Mouse (Mus musculus) brain, embryonic 14.5 days (tissue): ENCODE measurements around the gene Il21.

Experiments
- CTCF ChIP-seq: fragments of 200-500 bp; IDR thresholded peaks from 2 replicates; pipeline ENCODE4 v1.5.1; 2012; ENCODE audit warnings: inconsistent platforms, mild to moderate bottlenecking, moderate library complexity, borderline replicate concordance; ENCODE audit not compliant: insufficient read depth, insufficient read length; ENCODE audit errors: extremely low read depth
- POLR2A ChIP-seq: fragments of 200-500 bp; IDR thresholded peaks from 2 replicates; pipeline ENCODE4 v1.6.1; 2012; ENCODE audit warnings: mild to moderate bottlenecking, inconsistent platforms, borderline replicate concordance; ENCODE audit not compliant: poor library complexity, insufficient read depth, insufficient read length, severe bottlenecking; ENCODE audit errors: extremely low read depth

GRCm38 (mm10) chr3:37182415-37183269 lies 49.8 kb downstream of the Il21 start:
- TF ChIP-seq POLR2A, result no peak
- no peak for TF ChIP-seq CTCF
